Mouse (Mus musculus) c-Kit-positive CD71-positive TER-119-positive erythroid progenitor cells, embryonic 14.5 days (primary cell): ENCODE data around the gene Triobp.
A peak's percentile ranks its signal among the peaks of the same experiment; 100 is the strongest.

Experiments
- DNase-seq: peaks from one replicate; pipeline ENCODE4 v3.0.0-alpha.2; 2013; ENCODE audit warnings: low spot score

The Triobp gene

DNA sequence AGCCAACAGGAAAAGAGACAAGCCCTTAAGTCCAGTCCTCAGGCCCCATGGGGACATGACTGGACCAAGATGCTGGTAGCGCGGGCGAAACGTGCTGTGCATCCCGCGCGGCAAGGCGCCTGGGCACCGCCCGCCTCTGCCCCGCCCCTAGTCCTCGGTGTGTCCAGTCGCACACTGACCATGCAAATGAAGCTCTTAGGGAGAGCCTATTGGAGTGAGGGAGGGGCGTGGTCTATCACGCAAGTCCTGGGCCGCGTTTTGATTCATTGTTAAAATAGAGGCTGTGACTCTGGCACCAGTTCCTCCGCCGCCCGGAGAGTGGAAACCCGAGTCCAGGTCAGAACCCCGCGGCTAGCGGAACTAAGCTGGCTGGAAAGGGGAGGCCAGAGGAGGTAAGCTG lies at the start of gene Triobp:
Gene Triobp (plus strand): TSS at position 68 of the 400 bp plus-strand sequence.
- DNase-seq, result peak; percentile 73

DNA sequence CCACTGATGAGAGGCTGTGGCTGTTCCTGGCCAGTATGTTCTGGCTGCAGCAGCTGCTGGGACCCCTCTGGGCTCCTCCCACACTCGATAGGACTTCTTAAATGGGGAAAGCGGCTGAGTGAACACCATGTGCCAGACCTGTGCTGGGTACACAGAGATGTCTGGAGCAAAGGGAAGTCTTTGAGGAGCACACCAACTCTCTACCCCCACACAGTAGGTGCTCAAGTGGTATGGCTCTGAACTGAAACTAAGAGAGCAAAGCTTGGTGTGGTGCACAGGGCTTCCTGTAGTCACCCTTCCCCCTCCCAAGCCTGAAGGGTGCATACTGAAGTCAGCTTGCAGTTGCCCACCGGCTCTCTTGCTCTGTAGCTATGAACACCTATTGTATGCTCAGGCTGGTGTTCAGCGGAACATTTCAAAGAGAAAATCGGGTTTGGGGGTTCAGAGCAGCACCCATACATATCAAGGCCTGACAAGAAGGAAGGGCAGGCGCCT lies 49.0 kb upstream of the Triobp start:
- DNase-seq, result no peak

DNA sequence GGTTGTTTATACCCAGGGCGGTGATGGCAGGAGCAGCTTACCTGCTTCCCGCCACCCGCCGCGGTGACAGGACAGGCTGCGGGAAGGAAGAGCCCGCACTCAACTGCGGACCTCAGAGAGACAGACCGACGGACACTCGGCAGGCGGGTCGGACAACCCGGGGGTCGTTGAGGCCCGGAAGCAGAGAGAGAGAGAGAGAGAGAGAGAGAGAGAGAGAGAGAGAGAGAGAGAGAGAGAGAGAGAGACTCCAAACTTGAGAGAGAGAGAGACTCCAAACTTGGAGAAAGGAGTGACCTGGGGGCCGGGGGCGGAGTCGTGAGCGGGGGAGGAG lies 48.1 kb upstream of the Triobp start, which contains the start of gene Gm49510:
Gene Gm49510 (plus strand): TSS at position 259 of the 331 bp plus-strand sequence.
- DNase-seq, result no peak

DNA sequence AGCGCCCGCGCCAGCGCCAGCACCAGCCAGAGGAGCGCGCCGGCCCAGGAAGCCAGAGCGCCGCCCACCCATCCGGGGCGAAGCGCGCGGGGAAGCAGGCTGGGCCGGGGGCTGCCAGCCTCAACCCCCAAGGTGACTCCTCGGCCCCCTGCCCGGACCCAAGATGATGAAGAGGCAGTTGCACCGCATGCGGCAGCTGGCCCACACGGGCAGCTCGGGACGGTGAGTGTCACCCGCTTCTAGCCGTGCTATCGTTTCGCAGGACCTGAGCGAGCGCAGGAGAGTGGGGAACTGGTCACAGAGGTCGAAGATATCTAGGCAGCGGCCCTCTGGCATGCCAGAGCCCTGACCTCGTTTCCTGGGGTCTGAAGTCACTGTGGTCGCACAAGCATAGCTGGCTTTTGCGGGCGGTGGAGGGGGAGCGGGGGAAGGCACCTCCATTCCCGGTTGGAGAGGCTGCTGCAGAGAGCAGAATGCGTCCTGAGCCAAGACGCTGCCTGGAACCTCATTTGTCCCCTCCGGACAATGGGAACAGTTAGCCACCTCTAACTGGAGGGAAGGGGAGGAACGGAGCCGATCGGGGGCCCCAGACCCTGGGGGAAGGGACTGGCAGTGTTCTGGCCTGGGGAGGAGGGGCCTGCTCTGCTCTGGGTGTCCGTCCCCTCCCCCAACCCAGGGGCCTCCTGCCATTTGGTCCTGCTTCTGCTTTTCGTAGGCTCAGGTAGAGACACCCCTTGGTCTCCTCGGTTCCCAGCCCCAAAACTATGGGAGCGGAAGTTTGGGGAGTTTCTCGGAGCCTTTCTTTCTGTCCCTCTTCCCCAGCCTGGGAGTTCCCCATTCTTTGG lies 47.6 kb upstream of the Triobp start, which contains the start of gene Sh3bp1:
Gene Sh3bp1 (plus strand): TSS at position 29 of the 845 bp plus-strand sequence.
- no peak for DNase-seq

DNA sequence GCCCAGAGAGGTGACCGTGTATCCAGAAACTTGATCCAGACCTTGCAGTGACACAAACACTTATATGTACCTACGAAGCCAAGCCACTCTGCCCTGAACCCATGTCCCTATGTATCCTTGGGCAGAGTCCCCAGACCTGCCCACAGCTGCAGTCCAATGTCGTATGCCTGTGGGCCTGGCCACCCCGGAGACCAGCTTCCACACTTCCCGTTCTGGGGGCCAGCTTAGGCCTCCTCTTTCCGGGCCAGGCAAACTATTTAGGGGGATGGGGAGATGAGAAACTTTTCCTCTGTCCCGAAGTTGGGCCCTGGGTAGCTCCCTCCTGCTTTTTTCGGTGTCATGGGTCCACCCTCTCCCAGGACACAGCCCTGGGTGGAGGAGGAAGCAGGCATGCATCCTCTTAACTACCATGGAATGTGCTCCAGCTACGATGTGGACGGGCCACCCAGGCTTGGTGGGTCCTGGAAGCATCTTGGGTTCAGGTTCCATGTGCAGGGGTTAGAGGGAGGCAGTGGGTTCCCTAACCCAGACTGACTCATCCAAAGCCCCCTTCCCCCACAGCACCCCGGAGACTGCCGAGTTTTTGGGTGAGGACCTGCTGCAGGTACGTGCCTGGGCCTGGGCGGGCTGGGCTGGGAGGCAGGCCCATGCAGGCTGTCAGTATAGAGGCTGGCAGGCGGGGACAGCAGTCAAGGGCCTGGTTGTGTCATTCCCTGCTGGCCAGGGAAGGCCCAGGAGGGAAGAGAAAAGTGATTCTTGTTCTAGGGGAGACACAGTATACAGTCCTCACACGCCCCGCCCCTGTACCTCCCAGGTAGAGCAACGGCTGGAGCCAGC lies 46.7 kb upstream of the Triobp start:
- DNase-seq, result no peak

DNA sequence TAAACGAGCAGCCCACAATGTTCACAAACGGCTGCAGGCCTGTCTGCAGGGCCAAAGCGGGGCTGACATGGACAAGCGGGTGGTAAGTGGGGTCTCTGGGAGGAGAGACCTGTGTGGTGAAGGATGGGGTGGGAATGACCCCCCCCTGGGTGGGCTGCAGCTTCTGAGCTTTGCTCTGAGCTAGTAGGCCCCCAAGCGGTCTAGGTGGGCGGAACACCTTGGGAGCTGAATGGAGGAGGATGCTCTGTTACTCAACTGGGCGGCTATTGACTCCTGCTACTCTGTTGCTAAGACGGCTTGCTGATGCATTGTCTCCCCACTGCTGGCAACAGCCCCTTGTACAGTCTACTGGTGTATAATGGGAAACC lies 46.1 kb upstream of the Triobp start:
- DNase-seq, result no peak

DNA sequence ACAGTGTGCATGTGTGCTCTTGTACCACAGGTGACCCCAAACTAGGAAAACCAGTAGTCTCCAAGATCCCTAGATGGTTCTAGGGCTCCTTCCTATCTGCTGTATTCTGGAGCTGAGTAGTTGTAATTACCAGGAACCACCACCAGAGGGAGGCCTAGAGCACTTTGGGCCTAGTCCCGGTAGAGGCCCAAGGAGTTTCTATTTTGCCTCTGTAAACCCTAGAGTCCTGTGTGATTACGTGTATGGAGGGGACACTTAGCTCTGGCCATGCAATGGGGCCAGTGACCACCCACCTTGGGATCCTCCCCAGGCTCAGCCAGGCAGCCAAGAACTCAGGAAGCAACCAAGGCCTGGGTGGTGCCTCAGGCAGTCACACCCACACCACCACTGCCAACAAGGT lies 44.3 kb upstream of the Triobp start:
- DNase-seq, result peak; percentile 86

DNA sequence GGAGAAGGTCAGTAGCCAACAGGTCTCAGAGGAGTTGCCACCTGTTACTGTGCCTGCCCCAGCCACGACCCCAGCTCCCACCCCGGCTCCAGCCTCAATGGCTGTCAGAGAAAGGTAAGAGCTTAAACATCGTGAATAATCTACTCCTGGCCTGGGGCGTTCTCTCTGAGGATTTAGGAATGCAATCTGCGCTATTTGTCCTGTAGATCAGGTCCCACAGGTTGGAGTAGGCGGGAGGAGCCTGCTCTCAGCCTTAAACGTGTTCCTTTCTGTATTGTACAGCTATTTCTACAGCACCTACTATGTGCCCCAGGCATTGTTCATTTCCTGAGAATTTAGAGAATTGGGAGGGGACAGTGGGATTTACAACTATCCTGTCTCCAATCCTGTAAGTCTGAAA lies 39.1 kb upstream of the Triobp start:
- no peak for DNase-seq

DNA sequence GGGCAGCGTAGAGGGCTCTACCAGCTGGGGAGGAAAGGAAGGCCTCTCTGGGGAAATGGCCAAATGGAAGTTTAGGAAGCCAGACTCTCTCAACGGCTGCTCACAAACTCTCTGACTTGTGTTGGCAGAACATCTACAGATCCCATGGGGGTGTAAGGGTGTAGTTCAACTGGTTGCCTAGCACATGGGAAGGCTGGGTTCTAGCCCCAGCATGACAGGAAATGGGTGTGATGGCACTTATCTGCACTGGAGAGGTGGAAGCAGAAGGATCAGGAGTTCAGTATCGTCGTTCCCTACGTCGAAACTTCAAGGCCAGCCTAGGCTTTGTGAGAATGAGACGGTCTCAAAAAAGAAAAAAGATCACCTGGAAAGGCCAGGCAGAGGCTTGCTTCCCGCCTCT lies 38.5 kb upstream of the Triobp start:
- no peak for DNase-seq

DNA sequence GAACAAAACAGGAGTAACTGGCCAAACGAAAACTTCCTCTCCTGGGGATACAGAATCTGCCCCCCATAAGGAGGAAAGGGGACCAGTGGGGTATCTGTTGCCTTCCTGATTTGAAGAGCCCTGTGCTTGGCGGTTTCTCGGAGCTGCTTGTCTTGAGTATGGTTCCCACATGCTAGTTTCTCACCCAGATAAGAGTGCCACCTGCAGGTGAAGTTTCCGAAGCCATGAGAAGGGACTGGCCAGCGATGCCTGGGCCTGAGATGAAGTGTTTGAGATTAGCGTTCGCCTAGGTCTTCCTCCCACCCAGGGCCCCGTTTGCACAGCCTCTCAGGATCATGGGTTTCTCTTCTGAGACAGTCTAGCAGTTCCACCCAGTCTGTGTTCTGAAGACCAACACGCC lies 35.5 kb upstream of the Triobp start:
- no peak for DNase-seq

DNA sequence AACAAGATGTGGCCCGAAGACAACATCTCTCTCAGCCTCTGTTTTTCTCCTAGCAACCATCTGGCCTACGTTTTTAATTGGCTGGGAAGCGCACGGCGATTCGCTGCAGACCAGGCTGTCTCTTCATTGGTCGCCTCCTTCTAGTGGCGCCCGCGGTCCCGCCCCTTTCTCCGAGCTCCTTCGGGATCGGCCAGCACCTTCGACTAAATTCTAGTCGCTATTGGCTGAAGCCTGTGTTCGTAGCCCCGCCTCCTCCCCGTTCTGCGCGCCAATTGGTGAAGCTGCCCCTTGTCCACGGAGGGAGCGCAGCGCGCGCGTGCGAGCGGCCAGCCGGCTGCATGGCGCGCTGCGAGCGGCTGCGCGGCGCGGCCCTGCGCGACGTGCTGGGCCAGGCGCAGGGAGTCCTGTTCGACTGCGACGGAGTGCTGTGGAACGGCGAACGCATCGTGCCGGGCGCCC lies 33.9 kb upstream of the Triobp start, which contains the start of gene Pdxp:
Gene Pdxp (plus strand): TSS at position 288 of the 459 bp plus-strand sequence.
- DNase-seq, result peak; percentile 96

DNA sequence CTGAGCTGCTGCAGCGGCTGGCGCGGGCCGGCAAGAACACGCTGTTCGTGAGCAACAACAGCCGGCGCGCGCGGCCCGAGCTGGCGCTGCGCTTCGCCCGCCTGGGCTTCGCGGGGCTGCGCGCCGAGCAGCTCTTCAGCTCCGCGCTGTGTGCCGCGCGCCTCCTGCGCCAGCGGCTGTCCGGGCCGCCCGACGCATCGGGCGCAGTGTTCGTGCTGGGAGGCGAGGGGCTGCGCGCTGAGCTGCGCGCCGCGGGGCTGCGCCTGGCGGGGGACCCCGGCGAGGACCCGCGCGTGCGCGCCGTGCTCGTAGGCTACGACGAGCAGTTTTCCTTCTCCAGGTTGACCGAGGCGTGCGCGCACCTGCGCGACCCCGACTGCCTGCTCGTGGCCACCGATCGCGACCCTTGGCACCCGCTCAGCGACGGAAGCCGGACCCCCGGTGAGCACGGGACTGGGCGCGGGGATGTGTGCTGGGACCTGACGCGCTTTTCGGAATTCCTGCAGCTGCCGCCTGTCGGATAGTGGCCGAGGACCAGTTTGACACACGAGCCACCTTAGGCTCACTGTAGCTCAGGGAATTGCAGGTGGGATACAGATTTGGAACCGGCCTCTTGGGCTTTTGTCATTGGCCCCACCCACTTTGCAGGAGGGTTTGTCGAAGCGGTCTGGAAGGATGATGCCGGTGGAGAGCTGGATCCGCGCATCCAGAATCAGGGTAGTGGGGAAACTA lies 33.3 kb upstream of the Triobp start:
- DNase-seq, result no peak

DNA sequence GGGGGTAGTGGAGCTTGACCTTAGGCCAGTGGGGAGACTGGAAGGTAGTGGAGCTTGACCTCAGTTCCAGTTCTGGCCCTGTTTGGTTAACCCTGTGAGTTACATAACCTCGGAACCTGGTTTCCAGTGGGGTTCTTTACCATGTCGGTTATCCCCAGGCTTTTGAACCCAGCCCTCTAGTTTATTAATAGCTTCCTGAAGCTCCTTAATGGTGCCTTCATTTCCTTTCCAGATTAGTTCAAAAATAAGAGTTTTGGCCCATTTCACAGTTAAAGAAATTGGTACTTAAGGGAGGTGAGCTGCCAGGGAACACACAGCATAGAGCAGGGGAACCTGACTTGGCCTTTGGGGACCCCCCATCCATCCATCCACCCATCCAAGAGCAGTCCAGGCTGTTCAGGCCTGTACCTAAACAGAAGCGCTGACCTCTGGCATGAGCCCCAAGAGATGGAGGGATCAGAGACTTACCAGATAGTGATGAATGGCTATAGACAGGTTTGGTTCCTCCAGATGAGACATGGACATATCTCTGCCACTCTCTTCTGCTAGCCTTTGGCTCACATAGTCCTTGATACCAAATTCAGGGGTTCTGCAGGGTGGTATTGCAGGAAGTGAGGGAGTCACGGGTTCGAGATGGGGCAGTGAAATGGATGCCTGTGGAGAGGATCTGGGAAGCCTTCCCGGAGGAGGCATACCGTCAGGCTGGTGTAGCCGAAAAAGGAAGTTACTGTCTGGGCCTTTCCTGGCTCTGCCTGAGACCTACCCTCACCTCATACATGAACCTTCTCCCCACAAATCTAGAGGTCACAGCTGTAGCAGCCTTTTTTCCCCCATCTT lies 32.5 kb upstream of the Triobp start:
- DNase-seq, result no peak

DNA sequence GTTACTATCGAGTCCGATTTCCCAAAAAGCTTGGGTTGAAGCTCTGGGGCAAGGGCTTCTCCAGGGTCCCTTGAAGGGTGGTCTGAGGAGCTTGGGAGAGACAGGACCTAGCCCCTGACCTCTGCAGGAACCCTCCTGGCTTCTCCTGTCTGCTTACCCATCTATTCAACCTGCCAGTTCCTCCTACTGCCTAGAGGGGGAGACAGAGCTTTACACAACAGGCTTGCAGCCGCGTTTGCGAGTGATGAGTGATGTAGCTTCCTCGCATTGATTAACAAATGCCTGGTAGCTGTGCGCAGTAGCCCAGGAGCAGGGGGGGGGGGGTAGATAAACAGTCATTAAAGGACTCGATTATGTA lies 31.9 kb upstream of the Triobp start:
- peak; percentile 78 for DNase-seq

DNA sequence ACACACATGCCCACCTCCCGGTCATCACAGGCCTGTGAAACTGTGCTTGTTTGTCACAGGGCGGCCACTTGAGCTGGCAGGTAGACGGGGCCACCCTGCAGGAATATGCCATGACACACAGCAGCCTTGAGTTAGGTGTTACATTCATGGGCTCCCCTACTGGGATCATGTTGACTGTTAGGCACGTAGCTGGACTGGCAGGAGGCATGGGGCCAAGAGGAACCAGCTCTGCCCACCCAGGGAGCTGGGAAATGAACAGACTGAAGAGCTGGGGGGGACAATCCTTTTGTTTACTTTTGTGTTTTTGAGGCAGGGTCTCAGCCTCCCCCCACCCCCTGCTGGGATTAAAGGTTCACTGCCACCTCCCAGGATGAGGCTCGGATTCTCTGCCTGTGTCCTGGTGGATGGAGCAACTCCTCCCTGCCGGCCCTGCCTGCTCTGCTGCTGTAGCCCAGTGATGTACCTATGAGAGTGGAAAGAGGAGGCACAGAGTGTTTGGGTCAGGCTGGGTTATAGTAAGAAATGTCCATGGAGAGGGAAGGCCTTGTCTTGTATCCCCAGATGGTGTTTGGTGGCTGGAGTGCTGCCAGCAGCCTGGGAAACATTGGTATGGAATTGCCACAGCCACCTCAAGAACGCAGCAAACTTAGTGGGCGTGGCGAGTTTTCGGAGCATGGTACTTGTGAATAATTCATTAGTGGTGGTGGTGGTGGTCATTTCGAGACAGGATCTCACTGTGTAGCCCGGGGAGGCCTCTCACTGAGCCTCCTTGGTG lies 31.3 kb upstream of the Triobp start:
- DNase-seq, result no peak

DNA sequence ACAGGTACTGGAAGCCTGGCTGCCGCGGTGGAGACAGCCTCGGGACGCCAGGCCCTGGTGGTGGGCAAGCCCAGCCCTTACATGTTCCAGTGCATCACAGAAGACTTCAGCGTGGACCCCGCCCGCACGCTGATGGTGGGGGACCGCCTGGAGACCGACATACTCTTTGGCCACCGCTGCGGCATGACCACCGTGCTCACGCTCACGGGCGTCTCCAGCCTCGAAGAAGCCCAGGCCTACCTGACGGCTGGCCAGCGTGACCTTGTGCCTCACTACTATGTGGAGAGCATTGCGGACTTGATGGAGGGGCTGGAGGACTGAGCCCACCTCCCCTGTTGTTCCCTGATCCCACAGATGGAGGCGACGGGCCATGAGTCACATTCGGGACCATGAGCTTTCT lies 29.4 kb upstream of the Triobp start:
- no peak for DNase-seq

DNA sequence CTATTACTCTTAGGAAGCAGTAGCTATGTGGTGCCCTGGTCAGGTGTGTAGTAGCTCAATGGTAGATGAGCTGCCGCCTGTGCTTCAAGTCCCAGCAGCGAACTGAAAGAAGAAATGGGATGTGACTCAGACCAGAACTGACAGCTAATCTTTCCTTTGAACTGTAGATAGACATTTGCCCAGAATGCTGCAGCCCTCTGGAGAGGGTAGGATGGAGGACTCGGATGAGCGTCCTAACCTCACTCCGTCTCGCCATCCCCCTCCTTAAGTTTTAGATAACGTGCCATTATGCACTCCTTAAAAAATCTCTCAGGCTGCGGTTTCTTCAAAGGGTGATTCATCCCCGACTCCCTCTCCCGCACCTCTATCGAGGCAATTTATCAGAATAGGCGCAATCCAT lies 27.6 kb upstream of the Triobp start:
- DNase-seq, result no peak

DNA sequence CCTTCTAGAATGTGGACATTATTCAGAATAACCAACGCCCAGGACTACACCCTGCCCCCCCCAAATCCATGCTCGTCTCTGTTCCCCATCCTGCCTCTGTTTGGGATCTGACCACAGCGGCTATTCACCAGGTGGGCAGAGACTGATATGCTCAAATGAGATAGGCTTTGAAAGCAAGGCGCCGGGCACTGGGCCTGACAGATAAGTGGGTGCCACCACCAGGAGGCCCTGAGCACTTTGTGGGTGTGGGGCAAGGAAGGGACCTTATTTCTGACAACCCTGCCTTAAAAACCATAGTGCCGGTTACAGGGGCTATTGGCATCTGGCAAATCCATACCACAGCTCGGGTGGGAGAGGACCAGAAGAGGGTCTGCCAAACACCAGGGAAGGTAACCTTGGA lies 24.8 kb upstream of the Triobp start:
- peak; percentile 89 for DNase-seq

DNA sequence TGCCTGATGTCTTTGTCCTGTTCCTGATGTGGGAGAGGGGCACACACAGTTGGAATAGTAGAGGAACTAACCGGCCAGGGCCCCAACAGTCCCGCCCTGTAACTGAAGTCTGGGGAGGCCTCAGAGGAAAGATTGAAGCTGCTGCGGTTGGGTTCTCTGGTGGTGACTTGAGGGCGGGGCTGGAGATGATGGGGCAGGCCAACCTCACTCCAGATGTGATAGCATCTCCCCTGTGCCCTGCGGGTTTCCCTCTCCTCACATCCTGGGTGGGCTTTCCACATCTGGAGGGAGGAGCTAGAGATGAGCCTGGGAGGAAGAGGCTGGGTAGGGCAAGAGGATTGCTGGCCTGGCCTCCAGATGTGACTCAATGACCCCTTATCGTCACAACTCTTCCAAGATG lies 23.9 kb upstream of the Triobp start:
- peak; percentile 82 for DNase-seq

DNA sequence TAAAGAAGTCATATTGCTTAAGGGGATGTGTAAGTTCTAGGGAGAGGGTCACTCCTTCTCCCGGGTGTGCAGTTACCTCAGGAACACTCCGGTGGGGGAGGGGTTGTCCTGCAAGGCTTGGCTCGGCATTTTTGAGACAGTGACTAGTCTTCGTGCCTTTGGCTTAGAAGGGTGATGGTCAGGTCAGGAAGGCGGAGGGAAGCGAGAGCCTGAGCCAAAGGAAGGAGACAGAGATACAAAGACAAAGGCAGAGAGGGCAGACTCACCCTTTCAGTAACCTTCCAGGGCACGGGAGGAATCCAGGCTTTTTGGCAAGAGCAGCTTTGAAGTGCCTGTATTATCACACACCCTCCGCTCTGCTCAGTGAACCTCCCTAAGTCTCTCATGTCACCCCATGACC lies 22.4 kb upstream of the Triobp start:
- DNase-seq, result no peak
